Mouse (Mus musculus) retina, adult 2 months (tissue): Measurements from ENCODE around the gene Mybph.

Experiments used
- DNase-seq: peaks from one replicate; pipeline ENCODE4 v3.0.0-alpha.2; 2012; ENCODE audit warnings: low read depth, low spot score

The Mybph gene

DNA sequence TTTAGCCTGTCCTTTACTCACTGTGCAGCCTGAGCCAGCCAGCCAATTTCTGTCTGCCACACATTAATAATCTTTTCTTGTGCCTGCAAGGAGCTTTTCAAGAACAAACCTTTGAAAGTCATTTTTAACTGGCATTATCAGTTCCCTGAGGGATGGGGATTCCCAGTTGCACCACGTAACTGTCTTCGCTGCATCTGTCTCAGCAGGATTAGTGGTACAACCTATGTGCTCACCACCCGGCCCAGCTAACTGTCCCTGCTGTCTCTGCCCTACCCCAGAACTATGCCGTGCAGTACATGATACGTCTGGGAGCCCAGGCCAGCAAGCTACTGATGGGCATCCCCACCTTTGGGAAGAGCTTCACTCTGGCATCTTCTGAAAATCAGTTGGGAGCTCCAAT is 5.0 kb upstream of the Mybph start:
- DNase-seq: no peak

GRCm38 (mm10) chr1:134188989-134189729 is 4.1 kb upstream of the Mybph start:
- DNase-seq: no peak

- DNase-seq: no peak
Observed at GRCm38 (mm10) chr1:134191192-134191591, 2.1 kb upstream of the Mybph start.

DNA sequence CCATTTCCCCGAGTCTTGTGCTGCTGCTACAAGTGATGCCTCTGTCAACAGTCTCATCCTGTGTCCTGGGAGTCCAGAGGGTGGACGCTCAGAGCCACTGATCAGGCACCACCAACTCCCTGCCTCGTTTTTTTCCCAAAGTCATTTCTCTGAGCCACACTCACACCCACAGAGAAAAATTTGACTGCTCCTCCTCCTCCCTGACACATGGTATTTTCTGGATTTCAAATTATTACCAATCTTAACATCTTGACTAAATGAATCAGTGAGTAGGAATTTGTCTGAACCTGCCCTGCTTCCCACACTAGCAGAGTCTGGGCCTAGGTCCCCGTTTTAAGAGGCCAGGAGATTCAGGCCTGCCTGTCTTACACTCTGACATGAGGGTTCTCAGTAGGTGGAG is 1.2 kb upstream of the Mybph start:
- no peak for DNase-seq

DNA sequence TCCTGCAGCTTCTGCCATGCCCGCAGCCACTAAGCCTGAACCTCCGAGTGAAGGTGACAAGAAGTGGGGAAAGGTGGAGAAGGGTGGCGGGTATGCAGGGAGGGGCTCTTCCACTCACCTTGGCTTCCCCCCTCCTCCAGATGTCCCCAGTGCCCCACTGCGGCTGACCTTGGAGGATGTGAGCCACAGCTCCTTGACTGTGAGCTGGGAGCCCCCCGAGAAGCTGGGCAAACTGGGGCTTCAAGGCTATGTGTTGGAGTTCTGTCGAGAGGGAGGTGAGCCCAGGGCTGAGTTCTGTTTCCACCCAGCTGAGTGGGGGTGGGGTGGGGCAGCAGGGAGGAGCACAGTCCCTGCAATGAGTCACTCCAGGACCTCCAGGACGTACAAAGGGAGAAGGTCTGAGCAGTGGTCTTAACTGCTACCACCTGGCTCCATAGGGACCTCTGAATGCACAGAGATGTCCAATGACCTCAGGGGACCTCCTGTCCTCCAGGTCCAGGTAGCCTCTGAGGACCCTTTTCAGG is 488 bp downstream of the Mybph start:
- DNase-seq: no peak

- no peak for DNase-seq
Observed at GRCm38 (mm10) chr1:134194298-134195022, 1.2 kb downstream of the Mybph start.

DNA sequence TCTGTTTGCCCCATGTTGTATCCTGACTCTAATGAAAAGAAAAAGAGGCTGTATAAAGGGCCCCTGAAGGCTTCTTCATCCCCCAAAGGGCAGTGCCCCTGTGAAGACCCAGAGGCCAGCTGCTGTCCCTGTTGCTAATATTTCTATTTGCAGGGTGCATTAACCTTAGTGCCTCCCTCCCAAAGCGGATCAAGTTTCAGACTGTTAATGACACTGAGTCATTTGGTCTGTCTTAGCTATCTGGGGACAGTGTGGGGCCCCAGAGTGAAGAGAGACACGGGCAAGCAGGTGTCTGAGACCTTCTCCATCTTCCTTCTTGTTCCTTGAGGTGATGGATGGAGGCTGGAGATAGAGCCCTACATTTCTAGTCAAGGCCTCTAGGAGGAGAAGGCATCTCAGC is 1.9 kb downstream of the Mybph start:
- no peak for DNase-seq

DNA sequence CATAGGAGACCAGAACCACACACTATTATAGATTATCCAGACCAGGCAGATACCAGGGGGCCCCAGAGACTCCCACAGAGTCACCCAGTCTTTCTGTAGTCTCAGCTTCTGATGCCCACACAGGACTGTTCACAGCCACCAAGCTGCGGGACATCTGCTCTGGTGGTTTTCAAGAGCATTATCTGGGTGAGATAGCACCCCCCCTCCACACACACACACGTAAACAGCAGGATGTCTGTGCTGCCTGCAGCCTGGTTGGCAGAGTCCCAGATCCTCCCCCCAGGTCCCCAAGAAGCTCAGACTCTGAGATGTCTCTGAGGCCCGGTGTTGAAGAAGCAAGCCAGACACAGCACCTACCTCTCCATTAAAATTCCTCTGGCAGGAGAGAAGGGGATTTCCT is 2.3 kb downstream of the Mybph start:
- no peak for DNase-seq

- DNase-seq: no peak
Observed at GRCm38 (mm10) chr1:134195979-134196378, 2.7 kb downstream of the Mybph start.

- no peak for DNase-seq
Observed at GRCm38 (mm10) chr1:134196386-134196785, 3.1 kb downstream of the Mybph start.

GRCm38 (mm10) chr1:134197325-134197982 is 4.2 kb downstream of the Mybph start:
- no peak for DNase-seq

DNA sequence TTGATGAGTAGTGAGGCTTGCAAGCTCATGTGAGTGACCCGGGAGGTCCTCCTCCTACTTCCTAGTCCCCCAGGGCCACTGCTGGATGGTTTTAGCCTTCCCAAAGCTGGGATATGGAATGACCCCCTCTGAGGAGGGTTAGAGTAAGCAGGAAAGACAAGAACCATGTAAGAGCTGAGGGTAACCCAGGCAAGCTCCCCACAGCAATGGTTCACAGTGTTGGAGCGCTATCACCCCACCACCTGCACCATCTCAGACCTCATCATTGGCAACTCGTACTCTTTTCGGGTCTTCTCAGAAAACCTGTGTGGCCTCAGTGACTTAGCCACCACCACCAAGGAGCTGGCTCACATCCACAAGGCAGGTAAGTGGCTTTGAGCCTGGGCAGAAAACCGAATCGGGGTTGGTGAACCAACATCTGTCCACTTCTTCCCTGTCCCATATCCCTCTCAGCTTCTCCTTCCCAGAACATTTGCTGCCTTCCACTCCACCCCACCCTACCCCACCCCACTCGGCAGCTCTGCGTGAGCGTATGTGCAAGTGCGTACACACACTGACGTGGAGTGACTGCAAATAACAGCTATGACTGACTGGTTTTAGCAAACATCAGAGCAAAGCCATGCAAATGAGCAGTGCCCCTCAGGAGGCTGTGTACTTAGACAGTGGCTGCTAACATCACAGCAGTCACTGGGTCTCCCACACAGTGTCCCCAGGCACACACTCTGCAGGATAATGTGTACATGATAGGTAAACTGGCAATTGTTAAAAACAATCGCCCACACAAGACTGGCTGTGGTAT is 5.1 kb downstream of the Mybph start:
- DNase-seq: no peak

DNA sequence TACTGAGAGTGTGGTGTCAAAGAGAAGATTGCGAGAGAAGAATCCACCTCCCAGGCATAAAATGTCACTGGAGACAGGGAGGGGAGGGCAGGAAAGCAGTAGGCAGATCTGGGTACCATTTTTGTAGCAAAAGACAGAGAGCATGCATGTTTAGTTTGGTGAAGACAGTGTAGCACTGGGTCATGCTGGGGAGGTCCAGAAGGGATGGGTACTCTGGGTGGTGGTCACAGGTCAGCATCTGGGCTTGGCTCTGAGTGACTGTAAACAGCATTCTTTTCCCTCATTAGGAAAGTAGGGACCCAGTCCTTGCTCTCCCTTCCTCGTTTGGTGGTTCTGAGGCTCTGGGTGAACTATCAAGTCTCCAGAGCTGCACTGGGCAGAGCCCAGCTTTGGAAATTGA is 7.2 kb downstream of the Mybph start:
- DNase-seq: no peak

DNA sequence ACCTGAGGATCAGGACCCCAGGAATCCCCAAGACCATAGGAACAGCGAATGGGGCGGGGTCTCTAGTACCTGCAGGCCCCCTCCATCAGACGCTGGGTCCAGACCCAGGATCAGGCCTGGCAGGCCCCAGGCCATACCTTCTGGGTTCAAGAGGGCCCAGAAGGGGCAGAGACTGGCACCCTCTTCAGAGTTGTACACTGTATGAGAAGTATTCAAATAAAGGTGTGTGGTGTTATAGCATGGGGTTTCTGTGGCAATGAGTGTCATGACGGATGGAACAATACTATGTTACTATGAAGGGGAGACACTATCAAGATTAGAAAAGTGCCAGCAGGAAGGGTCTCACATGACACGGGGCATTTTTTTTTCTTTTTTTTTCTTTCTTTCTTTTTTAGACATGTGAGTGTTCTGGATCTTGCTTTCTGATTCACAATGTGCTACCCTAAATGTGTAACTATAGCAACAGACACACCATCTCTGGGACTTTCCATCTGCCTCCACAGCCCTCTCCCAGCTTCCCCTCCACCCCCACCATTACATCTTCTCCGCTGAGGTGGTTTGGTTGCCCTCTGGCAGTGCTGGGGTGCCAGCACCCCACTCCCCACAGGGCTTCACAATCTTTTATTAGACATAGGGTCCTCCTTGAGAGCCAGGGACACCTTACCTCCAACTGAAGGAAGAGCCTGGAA is 7.9 kb downstream of the Mybph start:
- no peak for DNase-seq

DNA sequence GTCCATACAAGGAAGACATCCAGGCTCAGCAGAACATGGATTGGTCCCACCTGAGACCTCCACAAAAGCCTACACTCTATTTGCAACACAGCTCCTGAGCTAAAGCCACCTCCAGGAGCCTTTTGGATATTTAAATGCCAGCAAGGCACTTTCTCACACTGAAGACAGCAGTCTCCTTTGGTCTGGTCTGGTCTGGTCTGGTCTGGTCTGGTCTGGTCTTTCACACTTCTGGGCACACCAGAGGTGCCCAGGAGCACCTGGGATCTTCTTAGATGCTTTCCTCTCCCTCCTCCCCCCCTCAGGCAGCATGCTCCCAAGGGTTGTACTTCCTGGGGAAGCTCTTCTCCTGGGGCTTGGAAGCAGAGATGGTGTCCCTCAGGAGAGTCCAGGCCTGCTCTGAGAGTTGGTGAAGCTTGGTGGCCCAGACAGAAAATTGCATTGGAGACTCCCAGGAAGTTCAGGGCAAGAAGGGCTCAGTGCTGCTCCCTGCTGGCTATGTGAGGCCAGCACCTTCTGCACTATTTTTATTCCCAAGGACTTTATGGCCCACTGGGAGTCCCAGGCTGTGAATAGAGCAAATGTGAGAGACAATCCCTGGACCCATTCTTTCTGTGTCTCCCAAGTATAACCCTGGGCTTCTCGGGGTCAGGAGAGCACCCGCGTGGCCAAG is 8.6 kb downstream of the Mybph start:
- no peak for DNase-seq

- no peak for DNase-seq
Observed at GRCm38 (mm10) chr1:134204230-134204629, 11.0 kb downstream of the Mybph start.

DNA sequence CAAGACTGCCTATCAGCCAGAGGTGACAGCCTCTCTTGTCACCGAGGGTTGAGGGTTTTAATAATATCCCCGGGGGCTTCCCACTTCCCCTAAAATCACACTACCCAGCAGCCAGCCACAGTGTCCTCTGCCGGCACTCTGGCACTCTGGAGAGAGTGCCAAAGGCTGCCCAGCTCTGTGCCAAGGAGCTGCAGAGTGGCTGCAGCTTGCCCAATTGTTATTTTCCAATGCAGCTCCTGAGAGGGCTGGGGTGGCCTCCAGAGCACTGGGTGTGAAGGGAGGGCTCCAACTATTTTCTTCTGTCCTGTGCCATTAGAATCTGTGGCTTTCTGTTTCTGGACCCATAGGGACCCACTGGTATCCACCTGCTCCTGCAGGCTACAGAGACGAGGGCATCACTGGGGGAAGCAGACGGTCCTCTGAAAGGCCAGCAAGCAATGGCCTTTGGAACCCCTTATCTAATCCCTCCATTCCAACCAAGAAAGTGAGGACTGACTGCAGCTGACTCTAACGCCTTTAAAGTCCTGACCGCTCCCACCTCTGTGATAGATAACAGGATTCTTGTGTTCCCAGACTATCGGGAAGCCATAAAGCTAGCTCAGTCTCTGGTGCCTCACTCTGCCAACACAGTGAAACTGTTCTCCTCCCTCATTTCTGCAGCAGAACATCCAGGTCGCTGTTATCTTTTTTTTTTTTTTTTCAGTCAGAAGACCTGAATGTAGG is 12.2 kb downstream of the Mybph start:
- no peak for DNase-seq

DNA sequence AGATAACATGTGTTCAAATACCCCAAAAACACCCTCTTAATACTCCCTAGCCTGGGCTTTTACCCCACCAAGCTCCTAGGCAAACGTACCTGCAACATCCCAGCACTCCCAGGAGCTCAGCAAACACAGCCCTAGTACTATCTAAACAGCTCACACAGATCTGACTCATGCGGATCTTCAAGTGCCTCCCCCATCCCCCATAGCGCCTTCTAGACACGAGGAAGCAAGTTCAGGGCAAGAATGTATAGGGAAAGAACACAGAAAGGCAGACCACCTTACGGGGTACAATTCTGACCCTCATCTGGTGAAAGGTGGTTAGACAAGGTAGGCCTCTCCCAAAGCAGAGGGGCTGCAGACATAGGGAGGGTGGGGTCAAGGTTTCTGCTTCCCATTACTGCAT is 12.8 kb downstream of the Mybph start:
- no peak for DNase-seq

DNA sequence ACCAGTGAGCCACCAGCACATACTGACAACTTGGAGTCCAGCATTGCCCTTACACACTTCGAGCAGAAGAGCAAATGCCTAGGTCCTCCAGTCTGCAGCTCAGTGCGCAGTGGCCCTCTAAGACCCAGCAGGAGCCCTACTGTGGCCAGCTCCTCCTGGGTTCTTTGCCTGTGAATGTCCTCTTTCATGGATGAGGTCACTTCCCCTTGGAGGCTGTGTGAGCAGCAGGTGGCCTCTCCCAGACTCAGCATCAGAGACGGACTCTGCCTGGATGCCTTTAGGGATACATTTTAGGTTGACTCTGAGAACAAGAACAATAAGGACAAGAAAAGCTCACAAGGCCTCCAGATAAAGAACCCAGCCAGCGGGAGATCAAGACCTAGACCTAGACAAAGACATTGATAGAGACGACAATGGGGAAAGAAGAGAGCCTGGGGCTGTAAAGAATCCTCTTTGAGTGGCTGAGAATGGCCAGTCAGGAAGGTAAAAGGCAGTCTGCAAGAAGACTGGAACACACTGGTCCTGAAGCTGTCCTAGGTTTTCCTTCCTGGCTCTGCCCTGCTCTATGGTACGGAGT is 17.0 kb downstream of the Mybph start:
- DNase-seq: no peak

GRCm38 (mm10) chr1:134211043-134211442 is 17.8 kb downstream of the Mybph start:
- no peak for DNase-seq
